Mouse (Mus musculus) ovary, adult 18-20 months (tissue): Measurements from ENCODE around the gene Pou2f2.

Experiments used
- DNase-seq: peaks from one replicate; pipeline ENCODE4 v3.0.0; 2022; ENCODE audit warnings: low spot score, mixed read lengths

Gene Pou2f2

GRCm38 (mm10) chr7:25145896-25146295 is 33.6 kb downstream of the Pou2f2 start:
- DNase-seq = no peak

GRCm38 (mm10) chr7:25141761-25142160 is 37.8 kb downstream of the Pou2f2 start:
- peak; percentile 21 for DNase-seq

GRCm38 (mm10) chr7:25137553-25137952 is 42.0 kb downstream of the Pou2f2 start:
- no peak for DNase-seq

DNA sequence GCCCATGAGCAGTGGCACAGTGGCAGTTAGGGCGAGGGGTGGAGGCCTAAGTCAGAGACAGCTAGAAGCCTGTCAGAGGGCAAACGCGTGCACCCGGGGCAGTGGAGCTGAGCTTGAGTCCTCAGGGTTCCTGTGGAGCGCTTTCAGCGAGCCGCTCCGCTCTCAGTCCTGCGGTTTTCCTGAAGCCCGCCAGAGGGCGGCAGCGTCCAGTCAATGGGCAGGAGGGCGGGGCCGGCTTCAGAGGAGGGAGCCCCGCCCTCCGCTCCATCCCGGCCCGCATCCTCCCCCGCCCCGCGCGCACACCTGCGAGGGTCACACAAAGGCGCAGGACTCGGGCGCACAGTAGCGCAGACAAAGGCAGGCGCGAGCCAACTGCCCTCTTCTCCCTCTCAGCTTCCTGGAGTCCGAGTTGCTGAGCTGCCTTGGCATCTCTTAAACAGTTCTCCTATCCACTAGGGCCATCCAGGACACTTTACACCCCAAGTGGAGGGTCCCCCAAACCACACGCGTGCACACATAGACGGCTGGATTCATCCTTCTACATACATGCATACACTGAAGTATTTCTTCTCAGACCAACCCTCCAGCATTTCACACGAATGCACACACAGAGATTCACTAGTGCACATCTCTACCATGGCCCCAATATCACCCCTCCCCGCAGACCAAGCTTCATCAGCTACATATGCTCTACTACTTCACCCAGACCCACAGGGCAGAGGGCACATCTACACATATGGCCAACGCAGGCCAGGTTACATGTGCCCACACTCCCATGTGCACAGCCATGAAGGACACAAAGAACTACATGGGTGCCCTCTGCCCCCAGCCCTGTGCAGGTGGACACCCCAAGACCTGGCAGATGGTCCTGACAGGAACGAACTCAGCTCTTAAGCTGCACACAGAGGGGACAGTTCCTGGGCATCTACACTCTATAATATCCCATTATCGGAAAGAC is 46.2 kb downstream of the Pou2f2 start:
- DNase-seq = peak; percentile 32

DNA sequence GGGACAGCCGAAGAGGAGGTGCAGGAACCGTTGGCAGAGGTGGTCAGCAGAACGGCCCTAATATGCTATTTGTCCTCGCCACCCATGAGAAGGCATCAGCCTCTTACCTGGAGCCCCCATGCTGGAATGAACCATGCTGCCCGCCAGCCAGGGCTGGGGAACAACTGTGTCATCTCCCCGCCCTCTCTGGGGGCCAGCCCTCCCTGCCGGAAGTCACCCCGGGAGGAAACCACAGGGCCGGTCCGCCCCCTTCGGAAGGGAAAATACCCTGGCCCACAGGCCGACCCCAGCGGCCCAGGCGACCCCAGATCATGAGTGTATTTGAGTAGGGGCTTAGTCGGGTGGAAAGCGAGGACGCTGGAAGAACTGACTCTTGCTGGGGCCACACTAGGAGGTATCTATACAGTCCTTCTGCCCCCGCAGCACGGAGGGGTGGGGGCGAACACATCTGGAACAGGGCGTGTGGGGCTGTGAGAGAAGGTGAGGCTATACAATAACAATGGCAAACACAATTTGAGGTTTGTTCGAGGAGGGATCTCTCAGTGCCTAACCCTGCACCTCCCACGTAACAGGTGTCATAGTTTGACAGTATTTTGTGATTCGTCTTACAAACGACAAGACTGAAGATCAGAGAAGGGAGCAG is 47.1 kb downstream of the Pou2f2 start:
- DNase-seq = no peak

DNA sequence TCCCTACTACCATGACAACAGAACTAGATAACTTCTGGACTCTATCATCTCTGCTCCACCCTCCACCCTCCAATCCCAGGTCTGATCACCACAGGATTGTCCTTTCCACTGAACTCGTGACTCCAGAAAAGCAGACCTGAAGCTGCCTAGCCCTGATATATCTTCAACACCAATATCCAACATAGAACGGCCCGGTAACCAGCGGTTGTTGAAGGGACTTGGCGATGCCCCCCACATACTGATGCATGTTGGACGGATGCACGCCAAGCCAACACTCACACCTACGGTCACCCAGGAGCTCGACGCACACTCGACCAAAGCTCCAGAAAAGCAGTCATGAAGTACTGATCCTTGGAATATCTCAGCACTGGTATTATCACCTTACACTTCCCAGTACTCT is 48.3 kb downstream of the Pou2f2 start:
- no peak for DNase-seq

- DNase-seq = no peak
Observed at GRCm38 (mm10) chr7:25130565-25130964, 49.0 kb downstream of the Pou2f2 start.

DNA sequence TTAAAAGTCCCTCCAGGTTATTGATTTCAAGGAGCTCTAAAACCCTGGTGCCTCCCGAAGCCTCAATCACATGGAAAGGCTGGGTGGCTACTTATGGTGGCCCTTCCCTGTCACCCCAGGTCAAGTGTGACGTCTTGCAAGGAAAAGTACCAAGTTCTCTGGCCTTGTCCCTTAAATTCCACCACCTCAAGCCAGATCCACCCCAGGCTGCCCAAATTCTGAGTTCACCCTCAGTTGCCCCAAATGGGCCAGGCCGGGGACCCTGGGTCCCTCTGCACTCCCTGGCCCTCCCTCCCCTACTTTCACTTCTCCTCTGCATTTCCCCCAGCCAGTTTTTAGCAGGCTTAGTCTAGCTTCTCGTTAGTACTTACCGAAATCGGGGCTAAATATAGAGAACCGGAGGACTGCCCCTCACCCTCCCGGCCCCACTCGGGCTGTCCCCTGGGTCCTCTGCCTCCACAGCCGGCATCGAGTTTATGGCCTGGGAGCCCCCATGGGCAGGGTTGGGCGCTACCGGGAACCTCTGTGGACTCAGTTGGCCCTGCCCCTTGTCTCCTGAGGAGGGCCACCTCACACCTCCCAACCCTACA is 50.0 kb downstream of the Pou2f2 start:
- DNase-seq = no peak

DNA sequence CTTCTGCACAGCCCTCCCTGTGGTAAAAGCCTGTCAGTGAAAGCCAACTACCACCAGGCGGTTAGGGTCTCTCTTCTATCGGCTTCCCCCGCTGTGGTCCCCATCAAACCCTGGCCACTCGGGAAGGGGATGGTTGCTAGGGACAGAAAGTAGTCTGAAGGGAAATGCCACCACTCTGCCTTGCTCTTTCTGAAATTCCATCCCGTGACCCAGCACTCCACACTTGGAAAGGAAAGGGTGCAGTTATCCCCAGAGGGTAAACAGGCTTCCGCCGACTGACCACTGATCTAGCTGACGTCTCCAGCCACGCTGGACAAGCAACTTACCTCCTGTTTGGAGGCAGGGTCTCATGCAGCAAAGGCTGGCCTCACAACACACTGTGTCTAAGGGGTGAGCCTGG is 51.6 kb downstream of the Pou2f2 start:
- DNase-seq = no peak

DNA sequence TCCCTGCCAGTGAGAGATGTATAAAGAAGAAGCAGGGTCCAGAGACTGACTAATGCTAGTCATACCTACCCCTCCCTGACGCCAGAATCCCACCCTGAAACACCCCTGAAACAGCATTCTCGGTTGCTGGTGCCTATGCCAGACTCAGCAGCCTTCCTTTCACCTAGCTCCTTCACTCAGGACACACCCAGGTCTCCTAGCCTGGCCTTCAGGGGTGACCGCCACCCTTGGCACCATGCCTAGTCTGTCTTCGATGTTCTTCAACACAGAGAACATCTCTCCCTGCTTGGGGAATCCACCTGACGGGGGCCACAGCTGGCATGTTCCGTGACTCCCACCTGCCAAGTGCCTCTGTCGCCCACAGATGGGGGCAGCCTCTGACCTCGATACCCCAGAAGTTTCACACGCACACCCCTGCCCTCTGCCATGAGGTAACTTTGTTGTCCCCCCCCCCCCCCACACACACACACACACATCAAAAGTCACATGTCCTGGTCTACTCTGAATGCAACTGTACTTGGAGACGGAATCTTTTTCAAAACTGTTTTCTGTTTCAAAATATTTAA is 53.7 kb downstream of the Pou2f2 start:
- DNase-seq = no peak

- no peak for DNase-seq
Observed at GRCm38 (mm10) chr7:25121240-25121786, 58.2 kb downstream of the Pou2f2 start.

GRCm38 (mm10) chr7:25120061-25120834 is 59.3 kb downstream of the Pou2f2 start:
- no peak for DNase-seq

DNA sequence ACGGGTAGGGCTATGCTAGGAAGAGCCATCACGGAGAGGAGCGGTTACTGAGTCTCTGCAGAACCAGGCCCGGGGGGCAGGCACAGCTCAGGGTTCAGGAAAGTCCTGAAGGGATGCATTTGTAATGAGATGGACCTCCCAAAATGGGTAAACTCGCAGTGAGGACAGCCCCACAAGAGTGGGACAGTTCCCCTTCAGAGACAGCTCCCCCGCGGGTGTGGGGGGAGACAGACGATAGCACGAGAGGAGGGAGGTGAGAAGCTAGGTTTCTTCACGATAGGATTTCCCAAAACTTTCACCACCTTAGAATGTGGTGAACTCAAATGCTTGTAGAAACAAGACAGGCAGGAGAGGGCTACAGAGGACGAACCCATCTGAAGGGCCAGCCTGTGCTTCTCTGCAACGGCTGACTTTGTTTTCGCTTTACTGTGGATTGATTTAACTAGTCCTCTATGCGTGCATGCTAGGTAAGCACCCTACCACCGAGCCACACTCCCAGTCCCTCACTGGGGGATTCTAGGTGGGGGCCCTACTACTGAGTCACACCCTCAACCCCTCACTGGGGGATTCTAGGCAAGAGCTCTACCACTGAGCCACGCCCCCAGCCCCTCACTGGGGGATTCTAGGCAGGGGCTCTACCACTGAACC is 66.4 kb downstream of the Pou2f2 start:
- DNase-seq = no peak

GRCm38 (mm10) chr7:25112178-25112955 is 67.2 kb downstream of the Pou2f2 start:
- DNase-seq = no peak

DNA sequence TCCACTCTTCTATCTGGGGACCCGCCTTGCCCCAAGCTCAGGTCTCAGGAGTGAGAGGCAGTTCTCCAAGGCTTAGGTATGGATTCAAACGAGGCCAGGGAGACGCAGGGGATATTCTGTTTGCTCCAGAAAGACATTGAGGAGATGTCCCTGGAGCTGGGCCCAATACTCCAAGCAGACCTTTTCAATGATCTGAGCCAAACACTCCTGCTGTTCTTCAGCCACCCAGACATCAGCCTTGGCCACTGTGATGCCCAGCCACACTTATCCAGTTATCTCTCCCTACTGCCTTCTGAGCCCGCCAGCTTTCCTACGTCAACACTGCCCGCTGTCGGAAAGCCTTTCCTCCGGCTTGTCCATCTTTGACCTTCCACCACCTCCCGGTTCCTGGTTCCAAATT is 69.2 kb downstream of the Pou2f2 start:
- DNase-seq = no peak

DNA sequence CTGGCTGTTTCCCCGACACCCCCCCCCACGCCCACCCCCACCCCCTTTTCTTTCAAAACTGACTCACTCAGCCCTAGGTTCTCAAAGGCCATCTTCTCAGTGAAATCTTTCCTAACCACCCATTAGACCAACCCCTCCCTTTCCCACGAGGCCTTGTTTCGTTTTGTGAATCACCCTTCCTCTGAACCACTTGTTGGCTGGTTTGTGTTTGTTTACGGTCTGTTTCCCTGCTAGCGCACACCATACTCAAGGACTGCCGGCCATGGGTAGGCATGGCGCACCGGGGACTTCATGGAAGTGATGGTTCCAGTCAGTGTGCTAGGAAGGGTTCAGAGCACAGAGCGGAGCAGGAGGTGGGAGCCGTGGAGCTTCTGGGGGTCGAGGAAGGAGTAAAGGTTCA is 70.2 kb downstream of the Pou2f2 start:
- no peak for DNase-seq

- no peak for DNase-seq
Observed at GRCm38 (mm10) chr7:25106790-25107502, 72.6 kb downstream of the Pou2f2 start.

DNA sequence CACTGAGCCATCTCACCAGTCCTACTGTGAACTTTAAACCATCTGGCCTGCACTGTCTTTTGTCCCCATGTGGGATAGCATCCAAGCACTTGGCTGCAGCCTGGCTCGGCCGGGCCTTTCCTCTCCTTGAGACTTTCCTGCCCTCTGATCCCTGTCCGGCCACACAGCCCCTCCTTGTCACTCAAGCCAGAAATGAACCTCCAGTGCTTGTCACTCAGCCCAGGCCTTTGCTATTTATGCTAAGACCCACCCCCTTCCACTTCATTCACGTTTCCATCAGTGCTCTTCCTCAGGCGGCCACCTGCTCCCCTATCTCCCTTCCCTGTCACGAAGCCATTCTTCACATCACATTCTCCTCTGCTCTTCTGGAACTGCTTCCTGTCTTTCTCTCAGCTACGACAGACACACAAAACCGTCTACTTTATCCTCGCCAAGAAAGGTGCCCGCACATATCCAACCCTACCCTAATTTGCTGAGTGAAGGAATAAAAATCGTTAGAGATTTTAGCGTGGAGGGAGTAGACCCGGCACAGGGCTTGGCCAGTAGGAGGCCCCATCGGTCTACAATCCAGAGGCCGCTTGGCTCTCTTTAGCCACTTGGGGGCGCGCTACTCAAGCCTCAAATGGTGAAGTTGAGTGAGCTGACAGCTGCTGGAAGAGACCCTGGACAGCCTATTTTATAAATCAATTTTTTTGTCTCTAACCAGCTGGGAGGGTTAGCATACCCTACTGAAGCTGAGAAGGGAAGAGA is 73.9 kb downstream of the Pou2f2 start:
- no peak for DNase-seq

- DNase-seq = no peak
Observed at GRCm38 (mm10) chr7:25099581-25099980, 79.9 kb downstream of the Pou2f2 start.
